Mouse (Mus musculus): ENCODE measurements around the gene Gimap7.

The Gimap7 gene

DNA sequence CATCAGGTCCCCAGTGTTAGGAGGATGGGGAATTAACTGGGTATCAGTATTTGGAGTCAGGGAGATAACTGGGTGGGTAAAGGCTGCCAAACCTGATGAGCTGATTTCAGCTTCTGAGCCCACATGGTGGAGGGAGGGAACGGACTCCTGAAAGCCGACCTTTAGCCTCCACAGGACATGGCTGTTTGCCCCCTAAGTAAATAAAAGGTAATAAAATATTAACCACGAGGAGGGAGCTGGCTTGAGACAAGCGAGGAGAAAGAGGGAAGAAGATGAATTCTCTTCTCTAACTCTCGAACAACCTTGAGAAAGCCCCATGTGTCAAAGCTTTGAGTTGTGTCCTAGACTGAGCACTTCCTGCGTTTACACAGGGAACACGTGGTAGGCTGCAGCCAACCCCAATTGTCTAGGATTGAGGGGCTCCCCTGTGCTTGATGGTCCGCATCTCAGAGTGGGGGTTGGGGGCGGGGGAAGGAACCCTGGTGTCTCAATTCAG lies 23.3 kb downstream of the Gimap7 start:
- DNase-seq = no peak

DNA sequence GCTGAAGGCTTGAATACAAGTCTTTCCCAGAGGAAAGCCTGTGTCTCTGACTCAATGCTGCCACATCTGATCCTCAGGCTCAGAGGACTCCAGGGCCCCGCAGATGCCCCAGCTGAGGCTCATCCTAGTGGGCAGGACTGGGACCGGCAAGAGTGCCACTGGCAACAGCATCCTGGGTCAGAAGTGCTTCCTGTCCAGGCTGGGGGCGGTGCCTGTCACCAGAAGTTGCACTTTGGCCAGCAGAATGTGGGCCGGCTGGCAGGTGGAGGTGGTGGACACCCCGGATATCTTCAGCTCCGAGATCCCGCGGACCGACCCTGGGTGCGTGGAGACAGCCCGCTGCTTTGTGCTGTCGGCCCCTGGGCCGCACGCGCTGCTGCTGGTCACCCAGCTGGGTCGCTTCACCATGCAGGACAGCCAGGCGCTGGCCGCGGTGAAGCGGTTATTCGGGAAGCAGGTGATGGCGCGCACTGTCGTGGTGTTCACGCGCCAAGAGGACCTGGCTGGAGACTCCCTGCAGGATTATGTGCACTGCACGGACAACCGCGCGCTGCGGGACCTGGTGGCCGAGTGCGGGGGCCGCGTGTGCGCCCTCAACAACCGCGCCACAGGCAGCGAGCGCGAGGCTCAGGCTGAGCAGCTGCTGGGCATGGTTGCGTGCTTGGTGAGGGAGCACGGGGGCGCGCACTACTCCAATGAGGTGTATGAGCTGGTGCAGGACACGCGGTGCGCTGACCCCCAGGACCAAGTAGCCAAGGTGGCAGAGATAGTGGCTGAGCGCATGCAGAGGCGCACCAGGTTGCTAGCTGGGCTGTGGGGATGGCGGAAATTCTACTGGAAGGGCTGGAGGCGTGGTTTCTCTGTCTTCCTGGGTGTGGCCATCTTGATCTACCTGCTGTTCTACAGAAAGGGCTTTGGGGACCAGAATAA lies 24.3 kb downstream of the Gimap7 start:
- peak; percentile 20 to 37 for DNase-seq

DNA sequence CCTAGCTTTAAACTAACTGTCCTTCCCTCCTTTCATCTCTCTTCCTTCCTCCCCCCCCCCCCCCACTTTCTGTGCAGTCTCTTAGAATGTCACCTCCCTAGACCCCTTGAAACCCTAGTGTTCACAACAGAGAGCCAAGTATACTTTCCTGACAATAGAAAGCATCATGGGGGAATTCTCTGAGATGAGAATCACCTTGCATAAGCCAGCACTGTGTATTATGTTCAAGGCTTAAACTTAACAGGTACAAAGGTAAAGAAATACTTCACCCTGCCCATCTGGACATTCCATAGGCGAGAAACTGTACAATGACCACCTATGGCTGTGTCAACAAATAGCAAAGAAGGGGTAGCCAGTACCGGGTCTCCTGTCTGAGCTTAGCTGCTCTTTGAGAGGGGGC lies 27.1 kb downstream of the Gimap7 start:
- DNase-seq = no peak

DNA sequence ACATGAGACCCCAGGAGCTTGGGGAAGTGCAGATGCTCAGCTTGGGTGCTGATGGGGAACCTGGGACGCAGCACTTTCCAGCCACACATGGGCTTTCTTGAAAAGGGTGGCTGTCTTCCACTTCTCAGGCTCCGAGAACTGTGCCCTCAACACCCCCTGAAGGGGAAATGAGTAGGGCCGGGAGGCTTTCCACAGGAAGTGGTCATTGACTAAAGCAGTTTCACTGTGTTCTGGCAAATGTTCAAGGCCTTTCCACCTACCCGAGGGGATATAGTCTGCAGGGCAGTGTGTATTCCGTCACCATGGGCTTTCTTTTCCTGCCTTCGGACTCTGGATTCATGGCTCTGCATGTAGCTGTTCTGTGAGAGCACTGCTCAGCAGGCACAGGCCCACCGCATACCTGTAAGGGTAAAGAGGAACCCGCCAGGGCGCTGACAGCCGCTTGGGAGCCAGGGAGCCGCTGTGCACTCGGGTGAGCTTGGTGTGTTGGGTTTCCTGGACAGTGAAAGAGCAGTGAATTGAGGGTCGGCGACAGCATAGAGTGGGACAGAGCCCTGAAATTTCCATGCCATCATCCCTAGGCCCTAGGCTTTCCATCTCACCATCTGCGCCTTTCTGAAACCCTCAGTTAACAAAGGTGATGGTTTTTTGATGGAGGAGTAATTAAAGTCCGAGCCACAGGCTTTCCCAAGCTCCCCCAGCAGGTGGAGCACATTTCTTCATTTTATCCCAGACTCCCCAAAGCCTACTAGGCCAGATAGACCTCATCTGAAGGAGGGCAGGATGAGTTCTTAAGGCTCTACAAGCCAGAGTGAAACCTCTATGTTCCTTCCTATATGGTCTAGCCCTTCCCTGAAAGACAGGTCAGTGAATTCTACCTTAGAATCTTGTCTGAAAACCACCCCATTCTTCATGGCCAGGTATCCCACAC lies 27.8 kb downstream of the Gimap7 start, which contains the start of gene Gimap5:
TSS of gene Gimap5 (plus strand) at position 239 of the 931 bp plus-strand sequence.
- DNase-seq = peak; percentile 64 to 76

DNA sequence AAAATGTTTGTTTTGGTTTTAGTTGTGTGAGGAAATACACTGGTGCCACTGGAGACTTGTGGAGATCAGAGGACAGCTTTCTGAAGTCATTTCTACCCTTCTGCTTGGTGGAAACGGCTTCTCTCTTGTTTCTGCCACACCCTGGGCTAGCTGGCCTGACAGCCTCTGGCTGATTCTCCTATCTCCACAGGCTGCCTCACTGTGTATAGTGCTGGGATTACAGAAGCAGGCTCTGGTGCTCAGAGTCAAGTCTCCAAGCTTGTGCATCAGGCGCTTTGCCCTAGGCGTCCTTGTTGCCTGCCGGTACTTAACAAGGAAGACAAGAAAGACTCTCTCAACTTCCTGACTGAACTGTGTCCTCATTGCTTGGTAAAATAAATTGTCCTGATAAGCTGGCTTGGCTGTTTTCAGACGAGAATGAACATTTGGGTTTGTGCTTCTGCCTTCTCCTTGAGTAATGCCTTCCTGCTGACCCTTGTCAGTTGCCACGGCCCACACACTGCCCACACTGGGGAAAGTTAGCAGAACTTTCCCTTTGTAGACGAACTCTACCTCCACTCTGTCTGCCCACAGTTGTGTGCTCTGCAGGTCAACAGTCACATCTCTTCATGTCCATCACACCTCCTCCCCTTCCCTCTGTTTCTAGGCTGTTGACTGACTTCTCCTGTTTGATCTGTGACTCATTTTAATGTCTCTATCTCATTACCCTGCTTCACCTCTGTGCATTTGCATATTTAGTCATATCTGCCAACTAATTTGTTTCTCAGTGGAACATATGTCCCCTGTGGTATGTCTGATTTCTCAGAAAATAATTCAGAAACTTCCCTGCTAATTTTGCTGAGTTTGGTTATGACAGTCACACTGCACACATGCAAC lies 28.9 kb downstream of the Gimap7 start:
- DNase-seq = peak in 1 of 2 experiments; percentile 33

DNA sequence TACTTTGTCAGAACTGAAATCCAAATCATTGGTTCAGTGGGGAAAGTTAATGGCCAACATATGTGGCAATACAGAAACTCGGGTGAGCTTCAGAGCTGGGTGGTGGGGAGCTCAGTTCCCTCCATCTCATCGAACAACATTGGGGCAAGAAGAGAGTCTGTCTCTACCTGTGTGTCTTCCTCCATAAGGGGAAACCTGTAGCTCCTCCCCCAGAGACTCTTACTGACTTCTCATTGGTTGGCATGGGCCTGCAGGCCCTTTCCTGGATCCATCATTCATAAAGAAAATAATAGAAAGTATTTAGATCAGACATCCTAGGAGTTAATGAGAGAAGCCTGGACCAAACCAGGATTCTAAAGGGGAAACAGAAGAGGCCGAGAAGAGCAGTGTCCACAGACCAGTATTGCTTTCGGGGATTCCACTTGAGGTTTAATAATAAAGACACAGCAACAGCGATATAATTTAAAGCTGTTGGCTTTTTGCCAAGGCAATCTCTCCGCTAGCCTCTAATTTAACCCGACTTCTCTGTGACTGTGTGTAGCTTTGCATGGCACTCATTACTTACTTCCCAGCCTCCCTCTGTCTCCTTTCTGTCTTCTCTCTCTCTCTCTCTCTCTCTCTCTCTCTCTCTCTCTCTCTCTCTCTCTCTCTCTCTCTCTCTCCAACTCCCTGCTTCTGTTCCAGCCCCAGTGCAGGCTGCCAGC lies 45.3 kb downstream of the Gimap7 start:
- no peak for DNase-seq

DNA sequence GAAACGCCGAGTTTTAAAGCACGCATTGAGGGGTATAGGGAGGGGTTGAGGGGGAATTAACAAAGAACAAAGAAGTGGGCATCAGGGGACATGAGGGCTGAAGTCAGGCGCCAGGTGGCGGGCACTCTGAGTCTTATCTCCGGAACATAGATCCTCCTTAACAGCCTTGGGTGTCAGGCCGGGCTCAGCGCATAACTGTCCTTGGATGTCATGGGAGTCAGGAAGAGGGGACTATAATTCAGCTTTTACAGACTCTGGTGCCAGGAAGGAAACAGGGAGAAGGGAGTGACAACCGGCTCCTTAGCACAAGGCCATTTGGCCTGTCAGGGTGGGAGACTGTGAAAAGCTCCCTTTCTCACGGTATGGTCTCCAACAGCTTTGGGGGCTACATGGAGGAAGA lies 46.1 kb downstream of the Gimap7 start:
- DNase-seq = no peak

DNA sequence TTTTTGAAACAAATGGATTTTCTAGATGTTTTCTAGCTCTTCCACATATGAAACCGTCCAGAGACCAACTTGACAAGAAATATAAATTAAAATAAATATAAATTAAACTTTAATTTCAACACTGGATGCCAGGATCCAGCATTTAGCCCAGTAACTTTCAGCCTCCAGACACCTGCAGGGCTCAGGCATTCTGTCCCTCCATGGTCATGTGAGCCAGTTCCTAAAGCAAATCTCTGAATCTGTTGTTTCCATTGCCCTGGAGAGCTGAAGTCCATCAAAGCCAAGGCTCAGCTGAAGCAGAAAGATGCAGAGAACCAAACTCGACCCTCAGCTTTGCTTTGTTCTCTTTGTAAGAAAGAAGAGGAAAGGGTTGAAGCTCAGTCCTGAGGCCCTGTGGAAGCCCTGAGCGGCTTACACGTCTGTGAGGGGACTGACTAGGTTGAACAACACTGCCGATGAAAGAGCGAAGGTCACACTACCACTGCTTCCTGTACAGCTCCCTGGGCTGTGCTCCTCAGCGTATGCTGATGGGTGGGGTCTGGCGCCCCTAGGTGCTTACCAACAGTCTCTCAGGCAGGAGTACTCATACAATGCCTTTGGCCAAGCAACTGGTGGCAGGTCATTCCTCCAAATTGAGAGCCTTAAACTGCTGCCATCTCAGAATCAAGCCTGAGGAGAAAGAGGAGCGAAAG lies 49.9 kb downstream of the Gimap7 start:
- no peak for DNase-seq

DNA sequence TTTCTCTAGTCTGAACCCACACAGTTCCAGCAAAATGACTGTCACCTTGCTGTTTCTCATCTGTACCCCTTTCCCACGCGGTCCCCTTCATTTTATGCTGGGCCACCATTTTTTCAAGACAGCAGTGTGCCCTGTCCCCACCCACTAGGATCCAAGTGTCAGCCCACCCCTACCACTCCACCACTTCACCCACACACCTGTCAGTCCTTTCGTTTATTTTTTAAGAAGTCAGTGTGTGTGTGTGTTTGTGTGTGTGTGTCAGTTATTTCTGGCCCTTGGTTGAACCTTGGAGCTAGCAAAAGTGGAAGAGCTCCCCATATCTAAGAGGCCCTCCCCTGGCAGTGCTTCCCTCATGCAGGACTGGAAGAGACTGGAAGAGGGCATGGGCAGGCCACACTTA lies 50.5 kb downstream of the Gimap7 start:
- DNase-seq = no peak

DNA sequence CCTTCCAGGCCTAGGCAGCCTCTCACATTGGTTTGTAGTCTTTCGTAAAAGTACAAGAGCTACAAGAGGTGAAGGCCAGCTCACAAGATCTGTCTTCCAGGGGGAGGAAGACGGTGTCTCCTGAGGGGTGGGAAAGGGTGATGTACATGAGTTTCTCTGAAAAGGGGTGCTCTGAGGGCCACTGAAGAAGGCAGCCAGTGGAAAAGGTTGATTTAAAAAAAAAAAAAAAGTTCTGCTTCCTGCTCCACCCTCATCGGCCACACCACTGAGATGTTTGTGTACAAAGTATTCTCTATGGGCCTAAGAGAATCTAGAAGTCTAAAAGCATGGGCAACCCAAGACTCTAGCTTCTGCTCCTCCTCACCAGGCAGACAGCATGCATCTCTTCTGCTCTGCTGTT lies 52.3 kb downstream of the Gimap7 start, which contains the start of gene Gimap3:
TSS of gene Gimap3 (minus strand) at position 156 of the 400 bp plus-strand sequence.
- no peak for DNase-seq

DNA sequence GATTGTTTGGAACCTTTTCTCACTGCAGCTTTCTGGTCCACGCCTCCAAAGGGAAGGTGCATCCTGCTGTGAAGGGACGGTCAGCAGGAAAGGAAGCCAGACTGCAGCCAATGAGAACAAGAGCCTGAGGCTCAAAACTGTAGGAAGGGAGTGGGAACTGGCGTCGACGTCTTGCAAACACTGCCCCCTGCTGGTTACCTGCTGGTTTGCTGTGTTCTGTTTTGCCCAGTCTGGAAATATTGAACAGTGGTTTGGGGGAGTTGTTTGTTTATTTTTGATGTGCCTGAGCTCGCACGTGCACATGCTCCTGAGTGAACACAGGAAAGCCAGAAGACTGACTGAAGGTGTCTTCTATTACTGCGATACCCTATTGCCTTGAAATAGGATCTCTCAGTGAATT lies 53.6 kb downstream of the Gimap7 start:
- DNase-seq = peak; percentile 76 to 84
